In genomic region chr3:105392611-105393514, GRCm38 (mm10) we compare ENCODE assay signal across 8 mouse cellular contexts. TPM values are rescaled to one million over a fixed set of nuclear protein-coding genes. Genes with fewer than 3 reads are reported as not detected.
A peak's percentile ranks its signal among the peaks of the same experiment; 100 is the strongest.
DNase-seq lines count a peak whose midpoint lies in the region; ATAC-seq and TF ChIP-seq lines count a peak whose summit lies in the region.

No protein-coding gene starts in this region.

- H3K4me3 ChIP-seq in layer of hippocampus, adult 2 months: no peak overlapping the region
- H3K4me3 ChIP-seq in kidney, embryonic 16.5 days (ENCODE audit: low read length): no peak overlapping the region
- H3K4me3 ChIP-seq in midbrain, embryonic 14.5 days (replicated peaks; ENCODE audit: low read depth, low read length): no peak overlapping the region

- DNase-seq in layer of hippocampus, adult 2 months (ENCODE audit: low spot score in 2 of 2): peak; percentile 19 to 33
- no peak for DNase-seq in layer of hippocampus, postnatal 36 days
- DNase-seq in adrenal gland, adult 2 months: peak; percentile 93
- peak; percentile 27 for DNase-seq in gastrocnemius, adult 18-20 months (ENCODE audit: low spot score)
- DNase-seq in midbrain, embryonic 14.5 days: peak; percentile 74
- no peak for DNase-seq in thymus, postnatal 36 days
- DNase-seq in frontal cortex, postnatal 25 days (ENCODE audit: low spot score in 2 of 2): no peak

- H3K36me3 ChIP-seq in kidney, embryonic 16.5 days (ENCODE audit: insufficient read depth, low read length): no peaks in the 10 kb centered on the region
- no peaks in the 10 kb centered on the region for H3K36me3 ChIP-seq in midbrain, embryonic 14.5 days (ENCODE audit: control insufficient read depth, insufficient read depth, low read length)

- H3K4me2 ChIP-seq in kidney, embryonic 16.5 days (replicated peaks; ENCODE audit: low read depth, low read length): no peak overlapping the region
- H3K4me2 ChIP-seq in midbrain, embryonic 14.5 days (ENCODE audit: low read length): no peak overlapping the region

- no peaks in the 10 kb centered on the region for H3K9me3 ChIP-seq in kidney, embryonic 16.5 days (ENCODE audit: low read length)
- H3K9me3 ChIP-seq in midbrain, embryonic 14.5 days (ENCODE audit: control insufficient read depth, low read length): no peaks in the 10 kb centered on the region

- 52% methylated on average over 8 of the region's 8 CpGs for WGBS in kidney, embryonic 16.5 days
- 34% methylated on average over 8 of the region's 8 CpGs for WGBS in midbrain, embryonic 14.5 days

- peaks cover 8% of the 10 kb centered on the region; the same call in 1 of the 2 replicates for H3K4me1 ChIP-seq in kidney, embryonic 16.5 days (ENCODE audit: insufficient read depth, low read length)
- H3K4me1 ChIP-seq in midbrain, embryonic 14.5 days (ENCODE audit: control insufficient read depth, insufficient read depth, low read length): no peaks in the 10 kb centered on the region

- peak; percentile 74 for ATAC-seq in kidney, embryonic 16.5 days (ENCODE audit: low FRiP score, low TSS enrichment)
- 0 out of 2 replicates have a peak, but pooled peaks have one; percentile 27 for ATAC-seq in midbrain, embryonic 14.5 days (ENCODE audit: low FRiP score, low TSS enrichment)

- H3K27me3 ChIP-seq in kidney, embryonic 16.5 days (ENCODE audit: insufficient read depth, low read length): no peaks in the 10 kb centered on the region
- H3K27me3 ChIP-seq in midbrain, embryonic 14.5 days (ENCODE audit: control insufficient read depth, insufficient read depth, low read length): no peaks in the 10 kb centered on the region

- no peak overlapping the region for H3K9ac ChIP-seq in kidney, embryonic 16.5 days (replicated peaks; ENCODE audit: low read length)
- no peak overlapping the region for H3K9ac ChIP-seq in midbrain, embryonic 14.5 days (replicated peaks; ENCODE audit: low read length)

- no peak overlapping the region for H3K27ac ChIP-seq in layer of hippocampus, adult 2 months
- H3K27ac ChIP-seq in kidney, embryonic 16.5 days (ENCODE audit: low read length): peak overlapping the region; percentile 43; the same call in 1 of the 2 replicates
- no peak overlapping the region for H3K27ac ChIP-seq in midbrain, embryonic 14.5 days (replicated peaks; ENCODE audit: low read depth, low read length)

- no peak for TF ChIP-seq CTCF in layer of hippocampus, adult 2 months (conservative IDR thresholded peaks at IDR 0.05)

RNA-seq across cellular contexts. Expression of gene Kcnd3, which starts 59.3 kb away (rescaled TPM):
- 10 to 100 TPM; 60.2 to 64.9 TPM for total RNA-seq in layer of hippocampus, adult 2 months (2021)
- total RNA-seq in layer of hippocampus, postnatal 36 days (2021): 10 to 100 TPM; 55.8 to 56.4 TPM
- total RNA-seq in adrenal gland, adult 2 months (2021): 1 to 10 TPM; 4.1 to 9.5 TPM
- polyA plus RNA-seq in adrenal gland, adult 2 months (2012; rRNA removed): 2.3 and 3.5 TPM in 2 replicates
- total RNA-seq in gastrocnemius, adult 18-20 months (2021): under 1 TPM; 0.05 to 0.14 TPM
- polyA plus RNA-seq in kidney, embryonic 16.5 days (2015; fragmentation: Nextera tagmentation; extraction: Ambion mirVana): 2.7 and 2.9 TPM in 2 replicates
- polyA plus RNA-seq in midbrain, embryonic 14.5 days (2014; fragmentation: Nextera tagmentation; extraction: Ambion mirVana): 13.2 and 15.9 TPM in 2 replicates

Comparison
In these comparisons a context has a peak if more than half of its experiments do, and no peak if none do; other contexts are left out.
1. DNase-seq: peak in layer of hippocampus, adult 2 months (2 of 2), adrenal gland, adult 2 months (single experiment), gastrocnemius, adult 18-20 months (single experiment) and midbrain, embryonic 14.5 days (single experiment); none in layer of hippocampus, postnatal 36 days (0 of 2), thymus, postnatal 36 days (0 of 2) and frontal cortex, postnatal 25 days (0 of 2).
2. RNA of gene Kcnd3, which starts 59.3 kb away (total RNA-seq): 60.2 to 64.9 TPM in layer of hippocampus, adult 2 months and 55.8 to 56.4 TPM in layer of hippocampus, postnatal 36 days; 4.1 to 9.5 TPM in adrenal gland, adult 2 months and 0.05 to 0.14 TPM in gastrocnemius, adult 18-20 months; every median in the first group is over 4 times any median in the second.